Mouse (Mus musculus): ENCODE measurements around the gene Chp1. TPM values are rescaled to one million over a fixed set of nuclear protein-coding genes. Genes with fewer than 3 reads are reported as not detected.

Gene Chp1
- polyA plus RNA-seq, 1 experiment from 2014 or later: 52.5 TPM

DNA sequence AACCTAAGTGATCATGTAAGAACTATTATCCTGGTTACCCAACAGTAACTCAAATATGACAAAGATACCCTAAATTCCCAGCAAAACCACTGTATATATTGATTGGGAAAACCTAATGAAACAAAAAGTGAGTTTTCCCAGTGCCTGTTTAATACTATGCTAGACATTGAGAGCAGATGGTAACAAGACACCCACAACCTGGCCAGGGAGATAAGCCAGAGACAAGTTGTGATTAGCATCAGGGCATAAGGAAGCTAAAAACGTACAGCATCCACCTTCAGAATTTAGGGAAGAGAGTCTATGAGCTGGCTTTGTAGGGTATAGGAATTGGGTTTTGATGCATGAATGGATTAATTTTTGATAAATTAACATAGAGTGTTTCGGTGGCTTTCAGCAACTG is 2.2 kb downstream of the Chp1 start:
- H3K4me1 ChIP-seq (ENCODE audit: control insufficient read depth, insufficient read depth, low read length): peaks cover 12% of the 10 kb centered on the region
- no peaks in the 10 kb centered on the region for H3K27me3 ChIP-seq (ENCODE audit: control insufficient read depth, insufficient read depth, low read length)
- no peak overlapping the region for H3K9ac ChIP-seq (ENCODE audit: low read length)
- H3K27ac ChIP-seq (ENCODE audit: low read length): no peak overlapping the region
- H3K4me2 ChIP-seq (ENCODE audit: low read depth, low read length): no peak overlapping the region
- H3K4me3 ChIP-seq (ENCODE audit: low read length): no peak overlapping the region
- 75% methylated on average over 2 of the region's 2 CpGs for WGBS
- no peaks in the 10 kb centered on the region for H3K36me3 ChIP-seq (ENCODE audit: control insufficient read depth, insufficient read depth)
- ATAC-seq (replicated peaks; ENCODE audit: extremely low read depth, insufficient read depth, low FRiP score): no peak
- no peaks in the 10 kb centered on the region for H3K9me3 ChIP-seq (replicated peaks; ENCODE audit: control insufficient read depth, low read length)

DNA sequence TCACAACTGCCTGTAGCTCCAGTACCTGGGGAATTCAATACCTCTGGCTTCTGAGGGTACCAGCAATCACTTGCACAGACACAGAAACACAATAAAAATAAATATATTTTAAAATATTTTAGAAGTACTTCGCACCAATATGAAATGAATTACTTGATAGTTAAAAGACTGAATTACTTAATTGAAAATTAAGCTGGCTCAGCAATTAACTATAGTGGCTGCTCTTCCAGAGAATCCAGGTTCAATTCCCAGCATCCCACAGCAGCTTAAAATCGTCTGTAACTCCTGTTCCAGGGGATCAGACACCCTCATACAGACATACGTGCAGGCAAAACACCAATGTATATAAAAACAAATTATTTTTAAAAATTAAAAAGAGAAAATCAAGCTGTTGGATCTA is 10.5 kb downstream of the Chp1 start:
- Histone ChIP-seq H3K36me3 (ENCODE audit: control insufficient read depth, insufficient read depth) (peaks cover 2% of the 10 kb centered on the region; the same call in 1 of the 2 replicates), H3K4me2 (ENCODE audit: low read depth, low read length) (no peak overlapping the region), H3K27ac (ENCODE audit: low read length) (no peak overlapping the region), H3K27me3 (ENCODE audit: control insufficient read depth, insufficient read depth, low read length) (no peaks in the 10 kb centered on the region), H3K4me1 (ENCODE audit: control insufficient read depth, insufficient read depth, low read length) (no peaks in the 10 kb centered on the region), H3K9me3 (replicated peaks; ENCODE audit: control insufficient read depth, low read length) (no peaks in the 10 kb centered on the region), H3K4me3 (ENCODE audit: low read length) (no peak overlapping the region), H3K9ac (ENCODE audit: low read length) (no peak overlapping the region)
- 83% methylated on average over 3 of the region's 3 CpGs for WGBS
- ATAC-seq (replicated peaks; ENCODE audit: extremely low read depth, insufficient read depth, low FRiP score): no peak

DNA sequence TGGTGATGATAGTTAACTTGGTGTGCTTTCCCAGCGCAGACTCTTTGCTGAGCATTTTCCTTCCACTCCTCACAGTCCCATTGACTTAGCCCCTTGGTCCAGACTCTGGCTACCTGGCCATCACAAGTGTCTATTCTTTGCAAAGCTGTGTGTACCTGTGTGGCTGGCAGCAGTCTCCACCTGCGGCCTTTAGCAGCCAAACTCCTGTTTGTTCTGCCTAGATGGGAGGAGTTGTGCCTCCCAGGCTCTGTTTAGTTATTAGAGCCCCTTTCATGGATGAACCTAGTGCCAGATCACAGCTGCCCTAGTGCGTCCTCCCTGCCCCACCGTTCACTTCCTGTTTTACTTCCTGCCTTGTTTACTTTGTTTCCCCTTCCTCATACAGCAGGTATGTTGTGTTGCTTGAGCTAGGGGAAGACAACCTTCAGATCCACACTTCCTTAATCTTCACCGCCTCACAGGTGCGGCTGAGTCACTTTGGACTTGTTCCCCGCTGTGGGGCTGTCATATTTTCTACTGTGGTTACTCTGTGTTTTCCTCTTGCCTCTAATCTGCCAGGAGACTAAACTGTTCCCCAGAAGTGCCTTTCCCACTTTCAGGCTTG is 11.3 kb downstream of the Chp1 start:
- no peak overlapping the region for H3K4me3 ChIP-seq (ENCODE audit: low read length)
- no peaks in the 10 kb centered on the region for H3K9me3 ChIP-seq (replicated peaks; ENCODE audit: control insufficient read depth, low read length)
- no peak for ATAC-seq (replicated peaks; ENCODE audit: extremely low read depth, insufficient read depth, low FRiP score)
- H3K9ac ChIP-seq (ENCODE audit: low read length): no peak overlapping the region
- no peak overlapping the region for H3K4me2 ChIP-seq (ENCODE audit: low read depth, low read length)
- H3K27me3 ChIP-seq (ENCODE audit: control insufficient read depth, insufficient read depth, low read length): no peaks in the 10 kb centered on the region
- H3K4me1 ChIP-seq (ENCODE audit: control insufficient read depth, insufficient read depth, low read length): no peaks in the 10 kb centered on the region
- WGBS: 67% methylated on average over 7 of the region's 7 CpGs
- H3K36me3 ChIP-seq (ENCODE audit: control insufficient read depth, insufficient read depth): peaks cover 2% of the 10 kb centered on the region; the same call in 1 of the 2 replicates
- no peak overlapping the region for H3K27ac ChIP-seq (ENCODE audit: low read length)

DNA sequence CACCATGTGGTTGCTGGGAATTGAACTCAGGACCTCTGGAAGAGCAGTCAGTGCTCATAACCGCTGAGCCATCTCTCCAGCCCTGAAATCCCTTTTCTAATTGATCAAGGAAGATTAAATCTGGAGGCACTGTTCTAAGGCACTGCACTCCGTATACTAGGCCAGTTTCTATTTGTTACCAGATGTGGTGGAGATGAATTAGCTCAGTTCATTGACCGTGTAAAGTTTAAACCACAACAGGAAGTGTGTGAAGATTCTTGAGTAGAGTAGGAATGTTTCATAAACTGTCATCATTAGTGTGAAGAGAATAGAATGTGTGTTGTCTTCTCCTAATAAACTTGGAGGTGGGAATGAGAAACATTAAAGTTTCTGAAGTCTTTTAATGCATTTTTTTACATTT is 14.3 kb downstream of the Chp1 start:
- Histone ChIP-seq H3K4me3 (ENCODE audit: low read length) (no peak overlapping the region), H3K4me1 (ENCODE audit: control insufficient read depth, insufficient read depth, low read length) (no peaks in the 10 kb centered on the region), H3K27ac (ENCODE audit: low read length) (no peak overlapping the region), H3K27me3 (ENCODE audit: control insufficient read depth, insufficient read depth, low read length) (no peaks in the 10 kb centered on the region), H3K9me3 (replicated peaks; ENCODE audit: control insufficient read depth, low read length) (no peaks in the 10 kb centered on the region), H3K36me3 (ENCODE audit: control insufficient read depth, insufficient read depth) (peaks cover 2% of the 10 kb centered on the region; the same call in 1 of the 2 replicates), H3K9ac (ENCODE audit: low read length) (no peak overlapping the region), H3K4me2 (ENCODE audit: low read depth, low read length) (no peak overlapping the region)
- no peak for ATAC-seq (replicated peaks; ENCODE audit: extremely low read depth, insufficient read depth, low FRiP score)
- WGBS: 81% methylated on average over 3 of the region's 3 CpGs

DNA sequence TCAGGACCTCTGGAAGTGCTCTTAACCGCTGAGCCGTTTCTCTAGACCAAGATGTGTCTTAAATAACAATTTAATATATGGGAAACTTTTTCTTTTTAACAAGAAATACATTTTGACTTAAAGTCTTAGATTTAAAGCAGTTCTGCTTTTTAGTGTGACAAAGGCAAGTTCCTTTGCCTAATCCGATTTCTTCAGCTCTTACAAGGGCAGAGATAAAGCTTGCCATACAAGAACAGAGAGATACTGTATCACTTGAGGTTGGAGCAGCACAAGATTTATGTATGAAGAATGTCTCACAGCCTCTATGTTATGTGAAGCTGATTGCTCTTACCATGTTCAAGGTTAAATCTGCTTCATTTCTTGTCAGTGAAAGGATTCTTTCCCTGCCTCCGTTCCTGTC is 17.8 kb downstream of the Chp1 start:
- peaks cover 2% of the 10 kb centered on the region; the same call in 1 of the 2 replicates for H3K36me3 ChIP-seq (ENCODE audit: control insufficient read depth, insufficient read depth)
- H3K4me1 ChIP-seq (ENCODE audit: control insufficient read depth, insufficient read depth, low read length): no peaks in the 10 kb centered on the region
- no peak for ATAC-seq (replicated peaks; ENCODE audit: extremely low read depth, insufficient read depth, low FRiP score)
- H3K9me3 ChIP-seq (replicated peaks; ENCODE audit: control insufficient read depth, low read length): no peaks in the 10 kb centered on the region
- H3K4me3 ChIP-seq (ENCODE audit: low read length): no peak overlapping the region
- H3K27ac ChIP-seq (ENCODE audit: low read length): no peak overlapping the region
- whole genome bisulfite sequencing: 82% methylated on average over 4 of the region's 4 CpGs
- no peak overlapping the region for H3K4me2 ChIP-seq (ENCODE audit: low read depth, low read length)
- H3K27me3 ChIP-seq (ENCODE audit: control insufficient read depth, insufficient read depth, low read length): no peaks in the 10 kb centered on the region
- H3K9ac ChIP-seq (ENCODE audit: low read length): no peak overlapping the region

DNA sequence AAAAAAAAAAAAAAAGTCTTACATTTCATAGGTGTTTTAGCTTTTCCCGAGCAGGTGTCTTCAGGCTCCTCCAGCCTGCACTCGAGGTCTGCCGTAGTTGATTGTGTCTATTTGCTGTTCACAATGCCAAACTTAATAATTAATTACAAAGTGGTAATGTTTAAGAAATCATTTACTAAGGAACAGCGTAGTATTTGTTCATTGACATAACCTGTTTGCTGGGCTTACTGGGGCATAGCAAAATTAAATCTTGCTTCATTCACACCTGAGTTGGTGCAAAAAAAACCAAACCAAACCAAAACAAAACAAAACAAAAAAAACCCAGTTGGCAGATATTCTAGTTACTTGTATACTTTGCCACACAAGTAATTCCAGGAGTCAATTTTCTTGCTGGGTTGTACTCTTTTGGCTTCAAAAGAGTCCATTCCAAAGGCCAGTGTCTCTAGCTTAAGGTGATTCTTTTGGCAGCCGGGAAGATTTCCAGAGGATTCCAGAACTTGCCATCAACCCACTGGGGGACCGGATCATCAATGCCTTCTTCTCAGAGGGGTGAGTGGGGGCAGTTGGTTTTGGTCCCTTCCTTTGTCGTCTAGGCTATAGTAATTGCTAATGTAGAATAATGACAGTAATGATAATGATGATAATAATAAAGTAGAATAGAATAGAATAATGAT is 18.8 kb downstream of the Chp1 start:
- no peaks in the 10 kb centered on the region for H3K27me3 ChIP-seq (ENCODE audit: control insufficient read depth, insufficient read depth, low read length)
- H3K9ac ChIP-seq (ENCODE audit: low read length): no peak overlapping the region
- no peak overlapping the region for H3K27ac ChIP-seq (ENCODE audit: low read length)
- H3K9me3 ChIP-seq (replicated peaks; ENCODE audit: control insufficient read depth, low read length): no peaks in the 10 kb centered on the region
- no peak for ATAC-seq (replicated peaks; ENCODE audit: extremely low read depth, insufficient read depth, low FRiP score)
- no peak overlapping the region for H3K4me2 ChIP-seq (ENCODE audit: low read depth, low read length)
- no peak overlapping the region for H3K4me3 ChIP-seq (ENCODE audit: low read length)
- WGBS: 88% methylated on average over 7 of the region's 7 CpGs
- H3K36me3 ChIP-seq (ENCODE audit: control insufficient read depth, insufficient read depth): no peaks in the 10 kb centered on the region
- H3K4me1 ChIP-seq (ENCODE audit: control insufficient read depth, insufficient read depth, low read length): no peaks in the 10 kb centered on the region

DNA sequence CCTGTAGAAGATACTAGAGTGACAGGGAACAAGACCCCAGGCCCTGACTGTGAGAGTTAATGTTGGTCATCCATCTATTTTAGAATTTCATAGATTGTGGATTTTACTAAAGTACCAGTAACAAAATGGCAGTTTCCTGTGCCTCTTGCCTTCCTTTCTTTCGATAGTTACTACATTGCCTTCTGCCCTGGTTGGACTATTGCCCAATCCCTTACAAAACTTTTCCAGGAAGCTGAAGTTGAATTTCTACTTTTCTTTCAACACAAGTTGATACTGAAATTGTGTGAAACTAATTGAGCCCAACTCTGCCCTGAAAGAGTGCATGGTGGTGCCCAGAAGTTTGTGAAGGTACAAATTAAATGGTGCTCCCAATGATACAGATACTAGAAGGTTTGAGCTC is 25.0 kb downstream of the Chp1 start:
- H3K9ac ChIP-seq (ENCODE audit: low read length): no peak overlapping the region
- H3K4me1 ChIP-seq (ENCODE audit: control insufficient read depth, insufficient read depth, low read length): no peaks in the 10 kb centered on the region
- WGBS: 71% methylated on average over 1 of the region's 1 CpGs
- H3K9me3 ChIP-seq (replicated peaks; ENCODE audit: control insufficient read depth, low read length): no peaks in the 10 kb centered on the region
- H3K27ac ChIP-seq (ENCODE audit: low read length): no peak overlapping the region
- no peak for ATAC-seq (replicated peaks; ENCODE audit: extremely low read depth, insufficient read depth, low FRiP score)
- peaks cover 10% of the 10 kb centered on the region; the same call in 1 of the 2 replicates for H3K36me3 ChIP-seq (ENCODE audit: control insufficient read depth, insufficient read depth)
- no peaks in the 10 kb centered on the region for H3K27me3 ChIP-seq (ENCODE audit: control insufficient read depth, insufficient read depth, low read length)
- H3K4me2 ChIP-seq (ENCODE audit: low read depth, low read length): no peak overlapping the region
- no peak overlapping the region for H3K4me3 ChIP-seq (ENCODE audit: low read length)

DNA sequence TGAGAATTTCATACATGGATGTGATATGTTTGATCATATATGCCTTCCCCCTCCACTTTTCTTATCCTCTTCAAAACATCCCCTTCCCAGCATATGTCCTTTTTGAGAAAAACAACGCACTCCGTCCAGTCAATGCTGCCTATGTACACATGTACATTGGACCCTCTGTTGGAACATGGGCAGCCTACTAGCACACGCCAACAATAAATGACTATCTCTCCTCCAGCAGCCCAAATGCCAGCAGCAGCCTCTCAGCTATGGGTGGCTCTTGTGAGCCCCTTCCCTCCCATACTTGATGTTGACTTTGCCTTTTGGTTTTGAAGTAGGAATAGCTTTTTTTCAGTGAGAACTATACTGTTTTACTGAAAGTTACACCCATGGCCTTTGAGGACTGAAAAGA is 34.1 kb downstream of the Chp1 start:
- ATAC-seq (replicated peaks; ENCODE audit: extremely low read depth, insufficient read depth, low FRiP score): no peak
- H3K4me3 ChIP-seq (ENCODE audit: low read length): no peak overlapping the region
- H3K27me3 ChIP-seq (ENCODE audit: control insufficient read depth, insufficient read depth, low read length): no peaks in the 10 kb centered on the region
- no peaks in the 10 kb centered on the region for H3K36me3 ChIP-seq (ENCODE audit: control insufficient read depth, insufficient read depth)
- no peaks in the 10 kb centered on the region for H3K4me1 ChIP-seq (ENCODE audit: control insufficient read depth, insufficient read depth, low read length)
- no peak overlapping the region for H3K4me2 ChIP-seq (ENCODE audit: low read depth, low read length)
- H3K9ac ChIP-seq (ENCODE audit: low read length): no peak overlapping the region
- no peaks in the 10 kb centered on the region for H3K9me3 ChIP-seq (replicated peaks; ENCODE audit: control insufficient read depth, low read length)
- no peak overlapping the region for H3K27ac ChIP-seq (ENCODE audit: low read length)
- 94% methylated on average over 3 of the region's 3 CpGs for WGBS

DNA sequence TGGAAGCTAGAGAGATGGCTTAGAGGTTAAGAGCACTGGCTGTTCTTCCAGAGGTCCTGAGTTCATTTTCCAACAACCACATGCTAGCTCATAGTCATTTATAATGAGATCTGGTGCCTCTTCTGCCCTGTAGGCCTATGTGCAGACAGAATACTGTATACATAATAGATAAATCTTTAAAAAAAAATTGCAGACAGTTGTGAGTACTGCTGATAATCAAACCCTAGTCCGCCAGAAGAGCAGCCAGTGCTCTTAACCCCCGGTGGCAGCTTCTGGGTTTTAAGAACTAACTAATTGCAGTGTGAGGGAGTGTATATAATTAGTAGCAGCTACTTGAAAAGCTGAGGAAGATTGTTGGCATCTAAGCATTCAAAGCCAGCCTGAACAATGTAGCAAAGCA is 35.9 kb downstream of the Chp1 start:
- no peak for ATAC-seq (replicated peaks; ENCODE audit: extremely low read depth, insufficient read depth, low FRiP score)
- 30% methylated on average over 2 of the region's 2 CpGs for WGBS
- H3K4me3 ChIP-seq (ENCODE audit: low read length): no peak overlapping the region
- H3K27me3 ChIP-seq (ENCODE audit: control insufficient read depth, insufficient read depth, low read length): no peaks in the 10 kb centered on the region
- no peaks in the 10 kb centered on the region for H3K4me1 ChIP-seq (ENCODE audit: control insufficient read depth, insufficient read depth, low read length)
- H3K9me3 ChIP-seq (replicated peaks; ENCODE audit: control insufficient read depth, low read length): no peaks in the 10 kb centered on the region
- H3K27ac ChIP-seq (ENCODE audit: low read length): no peak overlapping the region
- H3K4me2 ChIP-seq (ENCODE audit: low read depth, low read length): no peak overlapping the region
- H3K9ac ChIP-seq (ENCODE audit: low read length): no peak overlapping the region
- peaks cover 3% of the 10 kb centered on the region; the same call in 1 of the 2 replicates for H3K36me3 ChIP-seq (ENCODE audit: control insufficient read depth, insufficient read depth)
